Mouse (Mus musculus): ENCODE measurements at regions not wholly inside any gene's neighbourhood (a gene's known extent, or its start where the extent isn't known, plus 50 kb on each side); places are given as distances from the start of the nearest gene placed in this dataset.
"Not testable (repeated sequence)": the region's sequence is repeated elsewhere in the genome, so short reads cannot be mapped to it uniquely, and the experiment has no call there.

DNA sequence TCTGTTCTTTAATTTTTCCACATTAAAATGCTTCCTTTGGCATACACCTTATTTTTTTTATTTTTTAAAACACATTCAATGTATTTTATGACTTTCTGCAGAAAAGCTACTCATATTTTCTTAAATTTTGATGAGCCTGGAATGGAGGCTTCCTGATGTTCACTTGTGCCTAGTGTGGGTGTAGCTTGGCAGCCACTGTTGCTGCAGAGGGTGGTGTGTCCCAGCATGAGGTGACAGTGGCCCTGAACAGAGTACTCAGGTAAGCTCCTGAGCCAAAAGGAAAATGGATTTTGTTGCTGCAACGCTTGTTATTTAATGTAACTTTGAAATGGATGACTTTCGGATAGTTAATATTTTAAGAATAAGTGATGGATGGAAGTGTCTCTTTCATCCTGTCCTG lies 170.6 kb downstream of the Eipr1 start:
- DNase-seq (ENCODE audit: low spot score), result no peak

DNA sequence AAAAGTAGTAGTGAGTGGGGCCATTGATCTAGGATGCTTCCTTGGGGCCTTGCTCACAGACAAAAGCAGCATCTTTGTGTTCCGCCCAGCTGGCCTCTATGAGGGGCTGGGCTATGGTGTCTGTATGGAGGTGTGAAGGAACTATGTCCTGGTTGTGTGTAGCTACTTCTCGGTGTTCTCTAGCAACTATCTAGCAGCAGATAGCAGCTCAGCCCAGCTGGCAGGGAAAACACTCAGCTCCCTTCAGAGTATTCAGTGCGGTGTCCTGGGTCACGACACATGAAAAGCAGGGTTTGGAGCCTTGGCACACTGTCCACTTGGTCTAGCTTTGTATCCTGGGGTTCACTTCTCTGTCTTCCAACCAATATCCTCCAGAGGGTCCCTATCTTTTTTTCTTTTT lies 173.6 kb downstream of the Eipr1 start:
- no peak for DNase-seq (ENCODE audit: low spot score)

DNA sequence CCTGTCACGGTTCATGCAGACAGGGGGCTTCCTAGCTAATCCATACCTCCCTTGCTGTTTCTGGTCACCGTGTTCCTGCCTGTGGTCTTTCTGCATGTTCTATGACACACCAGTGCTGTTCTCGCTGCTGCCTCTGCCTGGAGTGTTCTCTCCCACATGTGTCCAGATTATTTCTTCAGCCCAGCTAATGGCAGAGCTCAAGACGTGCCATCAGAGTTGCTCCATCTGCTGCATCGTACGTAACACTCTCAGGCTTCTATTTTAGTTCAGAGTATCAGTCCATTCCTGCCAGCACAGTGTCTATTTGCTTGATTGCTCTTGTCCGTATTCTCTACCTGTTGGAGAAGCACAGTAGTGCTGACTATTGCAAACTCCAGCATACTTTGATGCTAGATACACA lies 188.3 kb downstream of the Eipr1 start:
- DNase-seq (ENCODE audit: low spot score), result no peak

DNA sequence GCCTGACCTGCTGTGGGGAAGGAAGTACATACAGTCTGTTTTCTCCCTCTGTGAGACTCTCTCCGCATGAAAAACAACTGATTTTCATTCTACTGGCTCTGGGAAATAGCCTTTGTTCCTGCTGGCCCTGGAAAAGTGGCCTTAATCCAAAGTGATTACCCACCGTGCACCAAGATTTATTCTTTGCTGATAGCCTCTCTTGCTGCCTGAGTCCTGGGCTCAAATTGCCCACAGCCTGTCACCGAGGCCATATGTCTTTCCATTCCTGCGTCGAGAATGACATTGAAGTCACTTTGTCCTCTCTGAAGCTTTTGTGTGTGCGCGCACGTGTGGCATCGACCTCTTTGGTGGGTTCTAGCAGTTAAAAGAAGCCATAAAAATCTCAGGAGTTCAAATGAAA lies 197.3 kb downstream of the Eipr1 start:
- DNase-seq (ENCODE audit: low spot score), result no peak

DNA sequence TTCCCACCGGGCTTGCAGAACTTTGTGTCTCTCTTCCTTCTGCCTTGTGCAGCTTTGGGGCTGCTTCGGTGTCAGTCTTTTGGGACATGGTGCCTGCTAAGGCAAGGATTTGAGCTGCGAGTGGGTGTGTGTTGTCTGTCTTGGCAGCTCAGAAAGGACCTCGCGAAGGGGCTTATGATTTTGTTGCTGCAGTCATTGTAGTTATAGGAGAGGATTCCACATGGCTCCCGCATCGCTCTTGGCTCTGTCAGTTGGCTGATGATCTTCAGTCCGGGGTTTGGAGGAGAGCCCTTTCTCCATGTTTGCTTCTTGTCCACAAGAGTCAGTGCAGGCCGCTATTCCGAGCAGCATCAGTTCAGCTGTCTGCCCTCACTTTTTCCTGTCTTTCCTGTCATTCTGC lies 197.7 kb downstream of the Eipr1 start:
- no peak for DNase-seq (ENCODE audit: low spot score)

DNA sequence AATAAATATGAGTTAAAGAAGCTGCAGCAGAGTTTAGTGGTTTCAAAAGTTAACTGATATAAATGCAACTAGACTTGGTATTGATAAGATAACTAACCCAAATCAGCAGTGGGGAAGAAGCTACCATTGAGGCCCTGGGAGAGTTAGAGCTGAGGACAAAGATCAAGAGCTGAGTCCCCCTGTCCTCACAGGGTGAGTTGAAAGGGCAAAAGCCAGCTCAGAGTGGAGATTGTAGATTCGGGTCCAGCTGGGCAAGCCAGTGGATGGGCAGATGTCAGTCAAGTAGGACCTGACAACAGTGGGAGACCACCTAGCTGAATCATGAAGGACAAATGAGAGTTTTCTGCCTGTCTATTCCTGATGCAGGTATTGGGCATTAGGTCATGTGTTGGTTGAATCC lies 205.6 kb downstream of the Eipr1 start:
- no peak for DNase-seq (ENCODE audit: low spot score)

DNA sequence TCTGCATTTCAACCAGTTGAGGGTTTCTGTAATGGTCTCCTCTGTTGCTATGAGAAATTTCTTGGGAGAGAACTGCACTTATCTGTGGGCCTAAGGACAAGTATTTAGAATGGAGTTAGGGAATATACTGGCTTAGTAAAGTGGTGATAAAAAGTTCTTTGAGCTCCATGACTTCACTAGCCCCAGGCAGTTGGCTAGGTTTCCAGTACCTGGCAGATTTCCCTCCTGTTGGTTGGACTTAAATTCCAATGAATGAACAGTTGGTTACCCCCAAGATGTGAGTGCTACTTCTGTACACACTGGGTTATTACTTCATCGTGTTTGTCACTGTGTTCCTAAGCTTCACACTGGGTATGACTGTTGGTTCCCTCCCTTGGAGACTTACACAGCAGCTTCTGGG lies 207.1 kb downstream of the Eipr1 start:
- DNase-seq (ENCODE audit: low spot score), result no peak

DNA sequence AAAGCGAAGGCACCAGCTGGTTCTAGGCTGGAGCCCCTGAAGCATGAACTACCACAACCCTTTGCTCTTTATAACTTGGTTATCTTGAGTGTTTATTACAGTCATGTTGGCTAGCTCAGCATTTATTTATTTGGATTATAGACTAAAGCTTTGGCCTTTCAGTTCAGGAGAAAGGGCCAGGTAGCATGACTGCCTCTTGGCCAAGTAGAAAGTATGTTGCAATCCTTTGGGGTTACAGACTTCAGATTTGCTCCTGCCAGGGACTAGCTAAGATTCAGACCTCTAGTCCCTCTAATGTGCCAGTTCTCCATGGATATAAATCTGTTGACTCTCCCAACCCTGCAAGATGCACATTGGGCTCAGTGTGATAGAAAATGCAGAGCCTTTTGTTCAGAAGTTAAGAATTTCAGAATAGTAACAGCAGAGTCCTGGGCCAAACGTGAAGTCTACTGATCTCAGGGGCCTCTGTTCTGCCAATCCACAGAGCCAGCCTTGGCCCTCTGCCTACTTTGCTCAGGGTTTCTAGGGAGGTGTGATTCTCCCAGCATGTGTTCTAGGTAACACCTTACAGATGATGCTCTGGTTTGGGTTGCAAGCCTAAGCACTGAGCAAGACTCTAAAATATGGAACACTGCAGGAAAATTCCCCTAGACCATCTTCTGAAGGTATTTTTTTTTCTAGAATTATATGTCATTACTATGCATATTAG lies 218.2 kb downstream of the Eipr1 start:
- DNase-seq (ENCODE audit: low spot score), result no peak

DNA sequence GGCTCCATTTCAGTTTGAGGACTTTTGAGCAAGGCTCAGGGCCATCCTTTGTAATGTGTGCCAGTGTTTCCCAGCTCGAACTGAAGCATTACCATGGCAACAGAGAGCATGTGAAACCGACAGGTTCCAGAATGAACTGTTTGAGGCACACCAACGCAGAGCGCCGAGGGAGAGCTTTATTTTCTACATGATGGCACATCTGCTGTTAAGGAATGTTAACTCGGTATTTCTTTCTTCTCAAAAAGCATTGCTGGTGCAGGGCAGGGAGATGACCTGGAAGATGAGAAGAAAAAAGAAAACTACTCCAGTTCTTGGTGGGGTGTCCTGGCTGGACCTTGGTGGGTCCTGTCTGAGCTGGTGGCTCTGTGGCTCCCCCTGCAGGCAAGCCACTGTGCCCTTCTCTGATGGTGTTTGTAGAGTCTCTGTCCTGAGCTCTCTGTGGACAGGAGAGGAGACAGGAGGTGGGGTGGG lies 223.0 kb downstream of the Eipr1 start:
- DNase-seq (ENCODE audit: low spot score), result no peak

DNA sequence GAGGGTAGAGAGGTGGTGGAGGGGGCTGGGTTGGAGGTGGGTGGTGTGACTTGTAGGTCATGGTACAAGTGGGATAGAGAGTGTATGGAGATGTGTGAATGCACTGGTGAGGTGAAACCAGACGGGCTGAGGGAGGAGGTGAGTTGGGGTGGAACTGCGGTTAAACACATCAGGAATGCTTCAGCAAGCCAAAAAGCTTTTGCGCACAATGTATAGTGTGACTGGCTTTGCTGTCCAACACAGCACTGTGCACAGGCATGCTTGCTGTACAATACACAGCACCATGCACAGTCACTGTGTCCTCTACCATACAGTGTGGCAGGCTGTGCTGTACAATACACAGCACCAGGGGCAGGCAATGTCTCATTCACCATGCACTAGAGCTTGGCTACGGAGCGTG lies 223.6 kb downstream of the Eipr1 start:
- DNase-seq (ENCODE audit: low spot score), result no peak

DNA sequence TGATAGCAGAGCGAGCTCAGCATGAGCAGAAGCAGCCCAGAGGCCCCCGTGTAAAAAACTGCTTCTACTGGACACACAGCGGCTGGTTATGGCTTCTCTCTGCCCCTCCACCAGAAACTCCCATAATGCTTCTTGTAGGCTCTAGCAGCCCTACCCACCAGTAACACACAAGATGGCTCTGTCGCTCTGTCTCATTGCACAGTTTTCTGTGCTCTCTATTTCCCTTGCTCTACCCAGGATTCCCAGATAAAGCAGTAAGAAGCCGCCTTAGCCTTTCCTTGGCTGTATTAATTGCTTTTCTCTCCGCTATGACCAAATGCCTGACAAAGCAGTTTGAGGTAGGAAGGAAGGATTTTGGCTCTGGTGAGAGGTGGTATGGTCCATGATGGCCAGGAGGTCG lies 228.1 kb downstream of the Eipr1 start:
- DNase-seq (ENCODE audit: low spot score), result no peak

DNA sequence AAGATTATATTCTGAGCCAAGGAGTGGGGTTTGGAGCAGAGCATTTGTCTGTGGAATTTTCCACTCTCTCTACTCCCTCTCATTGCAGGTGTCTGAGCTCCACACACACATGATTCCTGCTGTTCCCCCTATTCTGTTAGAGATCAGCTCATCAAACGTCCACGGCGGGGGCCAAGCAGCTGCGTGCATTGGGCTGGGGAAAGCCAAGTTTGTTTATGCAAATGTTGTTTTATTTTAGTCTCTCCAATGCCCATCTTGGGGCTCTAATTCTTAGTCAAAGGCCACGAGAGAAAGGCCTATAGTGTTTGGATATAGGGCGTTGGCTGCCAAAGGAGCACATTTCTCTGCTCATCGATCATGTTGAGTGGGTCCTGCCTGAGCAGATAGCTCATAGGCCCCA lies 234.6 kb downstream of the Eipr1 start:
- no peak for DNase-seq (ENCODE audit: low spot score)

DNA sequence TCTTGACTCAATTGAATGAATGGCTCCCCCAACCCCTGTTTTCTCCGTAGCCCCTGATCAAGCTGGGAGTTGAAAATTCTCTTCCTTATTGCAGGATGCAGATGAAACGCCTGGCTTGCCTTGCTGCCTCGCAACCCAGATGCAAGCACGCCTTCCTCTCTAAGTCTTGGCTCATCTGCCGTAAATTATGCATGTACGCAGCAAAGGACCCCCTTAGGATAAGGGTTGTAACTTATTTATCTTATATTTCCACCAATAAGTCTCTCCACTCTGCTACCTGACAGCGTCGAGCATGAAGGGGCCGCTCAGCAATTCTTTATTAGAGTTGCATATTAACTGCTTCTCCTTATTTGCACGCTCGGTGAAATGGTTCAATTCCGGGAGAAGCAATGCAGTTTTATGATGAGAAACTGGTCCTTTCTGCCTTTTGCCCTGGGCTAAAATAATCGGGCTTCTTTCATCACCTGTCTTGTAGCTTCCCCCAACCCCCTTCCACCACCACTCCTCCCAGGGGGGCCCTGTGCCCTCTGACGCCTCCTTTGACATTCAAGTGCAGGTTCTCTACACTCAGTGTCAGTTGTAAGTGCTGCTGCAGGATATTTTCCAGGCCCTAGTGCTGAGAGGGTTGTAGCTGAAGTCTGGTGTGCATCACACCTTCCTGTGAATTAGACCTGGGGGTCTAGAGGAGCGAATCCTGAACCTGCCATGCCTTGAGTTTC lies 246.0 kb downstream of the Eipr1 start:
- no peak for DNase-seq (ENCODE audit: low spot score)

DNA sequence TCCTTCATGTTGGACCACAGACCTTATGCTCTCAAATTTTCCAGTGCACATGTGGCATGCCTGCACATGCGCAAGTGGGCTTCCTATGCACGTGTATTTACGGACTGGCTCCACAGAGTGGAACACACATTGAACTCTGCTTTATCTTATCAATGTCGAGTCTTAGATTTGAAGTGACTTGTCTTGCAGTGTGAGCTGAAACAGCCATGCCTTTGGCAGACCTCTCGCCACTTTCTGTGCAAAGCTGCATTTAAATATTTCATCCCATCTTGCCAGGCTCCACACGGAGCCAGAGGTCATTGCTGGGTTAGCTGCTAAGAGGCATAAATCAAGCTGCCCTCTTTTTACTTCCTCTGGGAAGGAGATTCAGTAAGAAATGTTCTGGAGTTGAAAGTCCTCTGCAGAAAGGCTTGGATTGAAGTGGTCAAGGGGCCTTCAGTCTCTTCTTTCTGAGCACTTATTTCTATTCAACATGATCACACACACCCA lies 248.4 kb downstream of the Eipr1 start:
- DNase-seq (ENCODE audit: low spot score), result no peak

DNA sequence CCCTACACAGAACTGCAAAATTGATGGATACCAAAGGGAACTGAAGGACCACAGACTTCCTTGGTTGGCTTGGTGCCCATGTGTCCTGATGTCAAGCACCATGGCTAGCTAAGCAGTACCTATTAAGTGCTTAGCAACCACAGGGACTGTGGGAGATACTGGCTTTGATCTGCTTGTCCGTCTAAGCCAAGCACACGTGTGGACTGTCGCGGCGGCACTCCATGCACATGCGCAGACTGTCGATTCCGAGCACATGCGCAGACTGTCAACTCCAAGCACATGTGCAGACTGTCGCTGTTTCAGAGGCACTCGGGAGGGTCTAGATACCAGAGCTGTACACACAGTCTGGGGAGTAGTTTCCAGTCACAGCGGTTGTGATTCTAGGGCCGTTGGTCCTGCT lies 252.9 kb downstream of the Eipr1 start:
- DNase-seq (ENCODE audit: low spot score), result no peak

DNA sequence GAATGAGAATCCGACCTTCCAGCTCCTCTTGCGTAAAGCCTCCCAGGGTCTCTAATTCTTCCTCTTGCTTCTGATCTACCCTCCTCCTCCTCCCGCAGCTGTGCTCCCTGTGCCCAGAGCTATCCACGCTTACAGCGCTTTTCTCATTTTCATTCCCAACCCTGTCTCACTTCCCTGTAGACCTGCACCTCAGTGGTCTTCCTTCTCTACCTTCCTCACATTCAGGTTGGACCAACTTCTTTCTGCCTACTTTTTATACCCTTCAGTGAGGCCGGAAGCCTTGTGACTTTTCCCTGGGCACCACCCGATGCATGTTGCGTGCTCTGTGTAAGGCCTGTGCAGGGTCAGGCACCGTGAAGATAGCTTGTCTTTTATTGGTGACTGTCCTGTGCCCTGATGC lies 263.0 kb downstream of the Eipr1 start:
- no peak for DNase-seq (ENCODE audit: low spot score)

DNA sequence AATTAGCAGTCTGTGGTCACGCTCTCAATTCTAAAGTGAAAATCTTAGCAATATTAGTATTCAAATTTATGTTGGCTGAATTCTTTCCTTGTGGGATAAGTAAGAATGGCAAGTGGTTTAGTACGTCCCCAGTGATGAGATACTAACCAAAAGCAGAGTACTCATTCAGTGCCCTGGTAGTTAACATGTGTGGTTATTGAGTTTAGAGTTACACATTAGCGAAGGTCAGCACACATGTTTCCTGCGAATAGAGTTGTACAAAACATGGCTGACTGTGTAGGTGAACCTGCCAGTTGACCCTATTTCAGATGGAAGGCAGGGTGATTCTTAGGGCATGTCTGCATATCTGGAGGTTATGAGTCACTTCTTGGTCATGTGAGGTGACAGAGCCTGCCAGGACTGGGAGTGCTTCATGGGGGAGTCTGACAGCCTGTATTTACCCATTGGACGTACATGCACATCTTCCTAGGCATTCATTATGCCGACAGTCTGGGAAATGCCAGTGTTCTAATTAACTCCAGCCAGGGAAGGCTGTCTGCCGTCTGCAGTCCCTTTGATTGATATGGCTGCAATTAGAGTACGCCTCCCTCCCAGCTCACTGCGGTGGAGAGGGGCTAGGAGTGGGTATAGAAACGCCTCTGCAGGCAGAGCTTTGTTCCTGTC lies 263.7 kb downstream of the Eipr1 start:
- DNase-seq (ENCODE audit: low spot score), result no peak

DNA sequence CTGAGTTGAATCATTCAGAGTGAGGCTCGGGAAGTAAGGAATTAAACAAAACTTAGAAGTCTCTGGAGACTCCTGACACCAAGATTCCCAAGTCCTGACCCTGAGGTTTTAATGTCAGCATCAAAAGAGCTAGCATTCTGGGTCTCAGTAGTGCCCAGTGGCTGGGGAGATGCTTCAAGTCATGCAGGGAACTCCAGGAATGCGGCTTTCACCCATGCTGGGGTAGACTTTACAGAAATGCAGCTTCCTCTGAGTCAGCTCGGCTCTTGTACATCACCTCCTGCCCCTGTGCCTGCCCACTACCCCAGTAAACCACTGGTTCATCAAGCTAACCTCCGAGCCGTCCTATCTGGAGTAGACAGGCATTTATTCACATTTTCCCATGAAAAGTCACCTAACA lies 269.5 kb downstream of the Eipr1 start:
- DNase-seq (ENCODE audit: low spot score), result no peak

DNA sequence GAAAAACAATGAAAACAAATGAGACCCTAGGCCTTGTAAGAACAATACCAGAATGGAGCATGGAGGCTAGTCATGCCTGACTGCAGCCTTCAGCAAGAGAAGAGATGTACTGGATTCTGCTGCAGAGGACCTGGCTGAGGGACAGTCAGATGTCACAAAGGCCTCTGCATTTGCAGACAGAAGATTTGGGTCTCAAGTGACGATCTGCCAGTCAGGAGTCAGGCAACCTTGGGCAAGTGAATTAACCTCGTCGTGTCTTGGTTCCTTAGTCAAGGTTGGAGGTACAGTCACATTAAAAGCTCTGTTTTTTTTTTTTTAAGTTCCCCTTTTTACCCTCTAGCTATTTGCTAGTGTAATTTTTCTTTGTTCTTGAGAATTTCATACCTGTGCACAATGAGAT lies 276.6 kb downstream of the Eipr1 start:
- DNase-seq (ENCODE audit: low spot score), result no peak

DNA sequence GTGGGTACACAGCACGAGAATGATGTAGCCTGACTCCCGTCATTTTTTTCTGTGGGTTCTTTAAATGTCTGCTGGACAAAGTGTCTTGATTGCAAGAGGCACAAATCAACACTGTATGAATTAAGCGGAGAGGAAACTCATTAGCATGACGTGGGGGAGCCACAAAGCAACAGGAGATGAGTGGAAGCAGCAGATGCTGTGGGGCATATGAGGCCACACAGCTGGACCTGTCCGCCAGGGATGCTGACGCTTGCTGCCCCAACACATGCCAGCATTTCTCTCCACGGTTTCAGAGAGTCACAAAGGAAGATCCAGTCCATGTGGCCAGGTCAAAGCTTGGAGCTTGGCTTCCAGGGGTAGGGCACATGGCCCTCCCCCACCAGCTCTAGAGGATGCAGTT lies 277.9 kb downstream of the Eipr1 start:
- no peak for DNase-seq (ENCODE audit: low spot score)

DNA sequence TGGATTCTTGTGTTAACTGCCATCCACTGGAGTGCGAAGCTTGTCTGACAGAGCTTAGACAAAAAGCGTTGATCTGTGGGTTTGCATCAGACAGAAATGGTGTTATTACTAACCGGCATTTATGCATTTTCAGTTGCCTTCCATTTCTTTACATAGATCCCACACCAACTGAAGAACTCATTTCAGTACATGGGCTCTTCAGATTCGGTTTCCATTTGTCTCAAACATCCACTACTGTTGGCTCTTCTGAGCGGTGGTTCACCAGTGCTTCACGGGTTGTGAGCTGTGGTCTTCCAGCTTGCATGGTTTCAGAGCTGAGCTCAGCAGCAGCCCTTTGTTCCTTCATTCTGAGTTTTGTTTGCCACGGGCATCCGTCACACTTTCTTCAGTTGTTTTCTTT lies 294.4 kb downstream of the Eipr1 start:
- no peak for DNase-seq (ENCODE audit: low spot score)

DNA sequence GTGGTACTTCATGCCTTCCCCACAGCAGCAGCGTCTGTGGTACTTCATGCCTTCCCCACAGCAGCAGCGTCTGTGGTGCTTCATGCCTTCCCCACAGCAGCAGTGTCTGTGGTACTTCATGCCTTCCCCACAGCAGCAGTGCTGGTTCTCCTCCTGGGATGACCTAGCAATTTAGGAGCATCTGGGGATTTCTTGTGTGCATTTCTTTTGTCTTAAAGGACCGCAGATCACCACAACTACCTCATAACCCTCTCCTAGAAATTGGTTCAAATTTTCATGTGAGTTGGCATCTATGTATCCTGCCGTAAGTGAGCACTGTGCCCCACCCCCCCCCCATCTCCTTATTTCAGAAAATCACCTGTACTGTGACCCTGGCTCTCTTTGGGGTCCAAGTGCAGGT lies 297.0 kb downstream of the Eipr1 start:
- DNase-seq (ENCODE audit: low spot score), result not testable (repeated sequence)

DNA sequence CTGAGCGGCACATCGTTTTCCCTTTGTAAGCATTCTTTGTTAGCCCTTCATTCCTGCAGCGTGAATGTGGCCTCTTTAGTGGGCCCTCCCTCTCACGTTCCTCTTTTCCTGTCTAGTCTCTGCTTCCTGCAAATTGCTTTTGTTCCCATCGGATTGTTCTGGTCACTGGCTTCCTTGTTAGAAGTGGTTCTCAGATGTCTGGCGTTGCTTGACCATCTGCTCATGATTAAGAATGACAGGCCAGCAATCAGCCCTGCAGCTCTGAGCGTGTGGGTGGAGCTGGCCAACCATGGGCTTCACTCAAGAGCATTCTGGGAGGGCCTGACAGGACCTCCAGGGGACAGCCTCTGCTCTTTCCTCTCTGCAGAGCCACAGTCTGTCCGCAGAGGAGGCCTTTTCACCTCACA lies 297.5 kb downstream of the Eipr1 start:
- DNase-seq (ENCODE audit: low spot score), result no peak
